Mouse (Mus musculus): ENCODE data around the gene Gm27027. TPM values are rescaled to one million over a fixed set of nuclear protein-coding genes. Genes with fewer than 3 reads are reported as not detected.

Gene Gm27027
- polyA plus RNA-seq, 1 experiment = not detected

DNA sequence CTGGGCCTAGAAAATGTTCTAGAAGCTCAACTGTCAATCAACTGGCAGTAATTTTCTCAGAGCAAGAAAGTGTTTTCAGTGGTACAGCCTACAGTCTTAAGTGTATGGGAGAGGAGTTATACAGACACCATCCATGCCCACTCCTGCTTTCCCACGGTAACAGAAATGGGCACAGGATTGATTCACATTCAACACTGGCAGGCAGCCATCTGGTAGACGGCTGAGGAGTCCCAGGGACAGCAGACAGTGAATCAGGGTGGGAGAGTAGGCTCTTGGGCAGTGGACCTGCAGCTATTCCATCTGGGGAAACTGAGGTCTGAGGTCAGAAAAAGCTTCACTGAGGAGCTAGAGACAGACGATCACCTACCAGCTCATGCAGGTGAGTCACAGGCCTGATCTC, 24.5 kb downstream of the Gm27027 start:
- no peaks in the 10 kb centered on the region for H3K4me1 ChIP-seq (ENCODE audit: control insufficient read depth, insufficient read depth, low read length)
- no peak overlapping the region for H3K27ac ChIP-seq (ENCODE audit: insufficient read depth, low read length)
- TF ChIP-seq EP300 (IDR thresholded peaks at IDR 0.05; ENCODE audit: insufficient read depth, low read depth, low read length) = no peak
- TF ChIP-seq CTCF (IDR thresholded peaks at IDR 0.05; ENCODE audit: low read depth, low read length) = no peak
- TF ChIP-seq POLR2A (IDR thresholded peaks at IDR 0.05; ENCODE audit: insufficient read depth, low read length) = no peak
- H3K36me3 ChIP-seq (ENCODE audit: control insufficient read depth, insufficient read depth, low read length, poor library complexity, severe bottlenecking) = no peaks in the 10 kb centered on the region
- no peak overlapping the region for H3K9ac ChIP-seq (ENCODE audit: low read depth, poor library complexity, severe bottlenecking)
- no peak overlapping the region for H3K4me3 ChIP-seq (ENCODE audit: low read depth, low read length)
- H3K9me3 ChIP-seq (replicated peaks; ENCODE audit: control insufficient read depth, insufficient read depth, low read length, poor library complexity, severe bottlenecking) = no peaks in the 10 kb centered on the region
- H3K27me3 ChIP-seq (ENCODE audit: control insufficient read depth, insufficient read depth, low read length, poor library complexity, severe bottlenecking) = no peaks in the 10 kb centered on the region

DNA sequence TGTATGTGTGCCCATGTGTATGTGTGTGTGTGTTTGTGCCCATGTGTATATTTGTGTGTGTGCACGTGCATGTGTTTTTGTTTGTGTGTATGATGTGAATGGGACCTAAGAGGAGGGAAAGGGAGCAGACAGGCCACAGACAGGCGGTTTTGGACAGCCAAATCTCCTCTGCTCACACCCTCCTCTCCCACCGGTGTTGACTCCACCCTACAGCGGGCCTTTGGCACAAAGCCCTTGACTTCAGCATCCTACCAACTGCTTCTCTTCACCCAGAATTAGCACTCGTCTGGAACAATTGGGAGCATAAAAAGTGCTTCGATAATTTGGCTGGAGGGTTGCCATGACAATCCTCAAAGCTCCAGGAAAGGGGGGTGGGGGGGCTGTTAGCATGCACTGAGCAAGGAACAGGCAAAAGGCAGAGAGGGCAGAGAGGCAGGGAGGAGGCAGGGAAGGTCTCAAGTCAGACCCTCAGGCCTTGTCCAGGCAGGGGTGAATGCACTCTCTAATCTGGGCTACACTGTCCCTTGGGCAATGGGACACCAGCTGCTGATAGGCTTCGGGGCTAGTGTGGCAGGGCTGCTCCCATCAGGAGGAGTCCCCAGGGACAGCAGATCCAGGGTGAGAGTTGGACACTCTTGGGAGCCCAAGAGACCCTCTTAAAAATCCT, 31.5 kb downstream of the Gm27027 start:
- Histone ChIP-seq H3K27ac (ENCODE audit: insufficient read depth, low read length) (no peak overlapping the region), H3K4me1 (ENCODE audit: control insufficient read depth, insufficient read depth, low read length) (no peaks in the 10 kb centered on the region), H3K27me3 (ENCODE audit: control insufficient read depth, insufficient read depth, low read length, poor library complexity, severe bottlenecking) (no peaks in the 10 kb centered on the region), H3K36me3 (ENCODE audit: control insufficient read depth, insufficient read depth, low read length, poor library complexity, severe bottlenecking) (no peaks in the 10 kb centered on the region), H3K9ac (ENCODE audit: low read depth, poor library complexity, severe bottlenecking) (no peak overlapping the region), H3K4me3 (ENCODE audit: low read depth, low read length) (no peak overlapping the region), H3K9me3 (replicated peaks; ENCODE audit: control insufficient read depth, insufficient read depth, low read length, poor library complexity, severe bottlenecking) (no peaks in the 10 kb centered on the region)
- TF ChIP-seq POLR2A (IDR thresholded peaks at IDR 0.05; ENCODE audit: insufficient read depth, low read length) (no peak), EP300 (IDR thresholded peaks at IDR 0.05; ENCODE audit: insufficient read depth, low read depth, low read length) (no peak), CTCF (IDR thresholded peaks at IDR 0.05; ENCODE audit: low read depth, low read length) (no peak)

DNA sequence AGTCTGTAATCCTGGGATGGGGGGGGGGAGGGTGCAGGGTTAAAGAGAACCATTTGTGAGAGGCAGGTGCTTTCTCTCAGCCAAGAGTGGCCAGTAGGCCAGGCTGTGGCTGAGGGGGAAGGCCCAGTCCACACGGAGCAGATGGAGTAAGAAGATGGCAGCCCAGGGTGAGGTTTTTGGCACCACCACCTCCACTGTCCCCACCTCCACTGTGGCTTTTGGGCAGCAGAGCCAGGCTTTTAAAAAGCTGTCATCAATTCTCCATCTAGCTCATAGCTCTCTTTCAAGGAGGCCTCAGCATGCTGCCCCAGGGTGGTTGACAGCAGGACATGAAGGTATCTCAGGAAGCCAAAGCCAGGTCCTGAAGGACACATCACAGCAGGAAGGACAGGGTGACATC, 32.4 kb downstream of the Gm27027 start:
- no peak for TF ChIP-seq POLR2A (IDR thresholded peaks at IDR 0.05; ENCODE audit: insufficient read depth, low read length)
- no peak for TF ChIP-seq EP300 (IDR thresholded peaks at IDR 0.05; ENCODE audit: insufficient read depth, low read depth, low read length)
- no peak for TF ChIP-seq CTCF (IDR thresholded peaks at IDR 0.05; ENCODE audit: low read depth, low read length)

DNA sequence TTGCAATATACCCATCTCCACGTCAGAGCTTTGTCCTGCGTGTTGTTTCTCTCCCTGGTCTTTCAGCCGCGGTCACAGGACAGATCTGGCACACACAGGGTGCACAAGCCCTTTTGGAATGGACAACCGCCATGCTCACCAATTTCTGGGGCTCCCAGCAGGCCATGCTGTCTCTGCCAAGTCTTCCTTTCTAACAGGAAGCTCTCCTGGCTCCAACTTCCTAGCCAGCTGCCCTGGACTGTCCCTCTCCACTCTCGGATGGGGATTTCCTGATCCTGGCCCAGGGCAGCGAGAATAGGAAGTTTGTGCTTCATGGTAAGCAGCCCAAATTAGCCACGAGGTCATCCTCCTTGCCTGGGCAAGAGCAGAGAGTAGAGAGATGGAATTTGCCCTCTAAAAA, 34.4 kb downstream of the Gm27027 start:
- Histone ChIP-seq H3K27me3 (ENCODE audit: control insufficient read depth, insufficient read depth, low read length, poor library complexity, severe bottlenecking) (peaks cover 9% of the 10 kb centered on the region), H3K4me3 (ENCODE audit: low read depth, low read length) (no peak overlapping the region), H3K27ac (ENCODE audit: insufficient read depth, low read length) (no peak overlapping the region), H3K9me3 (replicated peaks; ENCODE audit: control insufficient read depth, insufficient read depth, low read length, poor library complexity, severe bottlenecking) (no peaks in the 10 kb centered on the region), H3K36me3 (ENCODE audit: control insufficient read depth, insufficient read depth, low read length, poor library complexity, severe bottlenecking) (no peaks in the 10 kb centered on the region), H3K9ac (ENCODE audit: low read depth, poor library complexity, severe bottlenecking) (no peak overlapping the region), H3K4me1 (ENCODE audit: control insufficient read depth, insufficient read depth, low read length) (no peaks in the 10 kb centered on the region)
- no peak for TF ChIP-seq EP300 (IDR thresholded peaks at IDR 0.05; ENCODE audit: insufficient read depth, low read depth, low read length)
- no peak for TF ChIP-seq POLR2A (IDR thresholded peaks at IDR 0.05; ENCODE audit: insufficient read depth, low read length)
- no peak for TF ChIP-seq CTCF (IDR thresholded peaks at IDR 0.05; ENCODE audit: low read depth, low read length)

More for the DNA sequence above, 32.4 kb downstream of the Gm27027 start:
- Histone ChIP-seq H3K9ac (ENCODE audit: low read depth, poor library complexity, severe bottlenecking) (no peak overlapping the region), H3K4me1 (ENCODE audit: control insufficient read depth, insufficient read depth, low read length) (no peaks in the 10 kb centered on the region), H3K27ac (ENCODE audit: insufficient read depth, low read length) (no peak overlapping the region), H3K4me3 (ENCODE audit: low read depth, low read length) (no peak overlapping the region), H3K9me3 (replicated peaks; ENCODE audit: control insufficient read depth, insufficient read depth, low read length, poor library complexity, severe bottlenecking) (no peaks in the 10 kb centered on the region), H3K27me3 (ENCODE audit: control insufficient read depth, insufficient read depth, low read length, poor library complexity, severe bottlenecking) (no peaks in the 10 kb centered on the region), H3K36me3 (ENCODE audit: control insufficient read depth, insufficient read depth, low read length, poor library complexity, severe bottlenecking) (no peaks in the 10 kb centered on the region)

DNA sequence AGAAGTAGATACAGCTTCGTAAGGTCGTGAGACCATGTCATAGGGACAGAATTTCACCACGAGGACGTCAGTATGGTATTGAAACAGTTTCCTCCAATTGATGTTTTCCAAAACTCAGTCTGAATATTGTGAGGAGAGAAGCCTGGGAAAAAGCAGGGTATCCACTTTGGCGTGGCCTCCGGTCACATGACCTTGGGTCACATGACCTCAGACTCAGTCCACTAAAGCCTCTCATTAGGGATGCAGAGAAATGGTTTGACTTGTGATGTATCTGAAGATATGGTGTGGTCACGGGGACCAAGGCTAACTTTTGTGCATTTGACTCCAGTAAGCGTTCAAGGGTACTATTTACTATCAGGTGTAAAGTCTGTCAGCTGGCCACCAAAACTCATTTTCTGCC, 36.8 kb downstream of the Gm27027 start:
- H3K9ac ChIP-seq (ENCODE audit: low read depth, poor library complexity, severe bottlenecking) = no peak overlapping the region
- H3K4me3 ChIP-seq (ENCODE audit: low read depth, low read length) = no peak overlapping the region
- no peaks in the 10 kb centered on the region for H3K36me3 ChIP-seq (ENCODE audit: control insufficient read depth, insufficient read depth, low read length, poor library complexity, severe bottlenecking)
- no peaks in the 10 kb centered on the region for H3K4me1 ChIP-seq (ENCODE audit: control insufficient read depth, insufficient read depth, low read length)
- TF ChIP-seq EP300 (IDR thresholded peaks at IDR 0.05; ENCODE audit: insufficient read depth, low read depth, low read length) (no peak), CTCF (IDR thresholded peaks at IDR 0.05; ENCODE audit: low read depth, low read length) (no peak), POLR2A (IDR thresholded peaks at IDR 0.05; ENCODE audit: insufficient read depth, low read length) (no peak)
- H3K27ac ChIP-seq (ENCODE audit: insufficient read depth, low read length) = no peak overlapping the region
- peaks cover 21% of the 10 kb centered on the region for H3K27me3 ChIP-seq (ENCODE audit: control insufficient read depth, insufficient read depth, low read length, poor library complexity, severe bottlenecking)
- H3K9me3 ChIP-seq (replicated peaks; ENCODE audit: control insufficient read depth, insufficient read depth, low read length, poor library complexity, severe bottlenecking) = no peaks in the 10 kb centered on the region

DNA sequence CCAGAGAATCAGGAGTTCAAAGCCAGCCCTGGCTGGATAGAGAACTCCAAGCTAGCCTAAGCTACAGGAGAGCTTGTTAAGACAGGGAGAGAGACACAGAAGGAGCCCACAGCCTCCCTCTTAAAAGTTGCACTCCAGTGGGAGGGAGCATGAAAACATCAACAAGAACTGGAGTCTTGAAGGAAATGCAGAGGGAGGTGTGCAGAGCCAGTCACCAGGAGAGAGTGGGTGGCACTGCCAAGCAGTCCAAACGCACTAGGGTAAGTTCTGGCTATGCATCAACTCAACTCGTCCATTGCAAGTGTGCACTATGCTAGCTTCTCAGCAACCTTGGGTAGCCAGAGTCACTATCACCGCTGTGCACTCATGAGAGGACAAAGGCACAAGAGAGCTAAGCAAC, 37.9 kb downstream of the Gm27027 start:
- H3K4me1 ChIP-seq (ENCODE audit: control insufficient read depth, insufficient read depth, low read length) = no peaks in the 10 kb centered on the region
- H3K27ac ChIP-seq (ENCODE audit: insufficient read depth, low read length) = no peak overlapping the region
- TF ChIP-seq CTCF (IDR thresholded peaks at IDR 0.05; ENCODE audit: low read depth, low read length) = no peak
- TF ChIP-seq POLR2A (IDR thresholded peaks at IDR 0.05; ENCODE audit: insufficient read depth, low read length) = no peak
- no peak for TF ChIP-seq EP300 (IDR thresholded peaks at IDR 0.05; ENCODE audit: insufficient read depth, low read depth, low read length)
- H3K27me3 ChIP-seq (ENCODE audit: control insufficient read depth, insufficient read depth, low read length, poor library complexity, severe bottlenecking) = peaks cover 21% of the 10 kb centered on the region
- H3K4me3 ChIP-seq (ENCODE audit: low read depth, low read length) = no peak overlapping the region
- H3K36me3 ChIP-seq (ENCODE audit: control insufficient read depth, insufficient read depth, low read length, poor library complexity, severe bottlenecking) = no peaks in the 10 kb centered on the region
- no peaks in the 10 kb centered on the region for H3K9me3 ChIP-seq (replicated peaks; ENCODE audit: control insufficient read depth, insufficient read depth, low read length, poor library complexity, severe bottlenecking)
- no peak overlapping the region for H3K9ac ChIP-seq (ENCODE audit: low read depth, poor library complexity, severe bottlenecking)
